Mouse (Mus musculus) stomach, embryonic 14.5 days (tissue): ENCODE results near the gene Thsd7b. TPM values are rescaled to one million over a fixed set of nuclear protein-coding genes. Genes with fewer than 3 reads are reported as not detected.

ENCODE experiments used
- ATAC-seq: fragments of 200-750 bp; cut with Nextera tagmentation; 2 replicates; pipeline ENCODE4 v1.8.0; 2017; ENCODE audit warnings: low read depth, moderate TSS enrichment; ENCODE audit not compliant: insufficient number of reproducible peaks, insufficient read depth, low FRiP score
- H3K27ac ChIP-seq: fragments of 300-500 bp; sonication (generic); 2 replicates; pipeline ENCODE4 v1.5.1; 2014; ENCODE audit warnings: mild to moderate bottlenecking, low read length, moderate library complexity, mixed read lengths
- H3K27me3 ChIP-seq: fragments of 300-500 bp; sonication (generic); 2 replicates; pipeline ENCODE4 v1.6.1; 2014; ENCODE audit warnings: low read length, control low read depth, mixed read lengths; ENCODE audit not compliant: control insufficient read depth, insufficient read depth
- H3K36me3 ChIP-seq: fragments of 300-500 bp; sonication (generic); 2 replicates; pipeline ENCODE4 v1.6.1; 2014; ENCODE audit warnings: mild to moderate bottlenecking, control low read depth, low read length, moderate library complexity, mixed read lengths; ENCODE audit not compliant: control insufficient read depth, insufficient read depth
- H3K4me1 ChIP-seq: fragments of 300-500 bp; sonication (generic); 2 replicates; pipeline ENCODE4 v1.6.1; 2014; ENCODE audit warnings: low read length, control low read depth, mixed read lengths; ENCODE audit not compliant: control insufficient read depth, insufficient read depth
- H3K4me2 ChIP-seq: fragments of 300-500 bp; sonication (generic); replicated peaks from 2 replicates; pipeline ENCODE4 v1.6.1; 2014; ENCODE audit warnings: low read depth, low read length, control low read depth
- H3K4me3 ChIP-seq: fragments of 300-500 bp; sonication (generic); 2 replicates; pipeline ENCODE4 v1.5.1; 2014; ENCODE audit warnings: low read depth, low read length, control low read depth
- H3K9ac ChIP-seq: fragments of 300-500 bp; sonication (generic); replicated peaks from 2 replicates; pipeline ENCODE4 v1.6.1; 2014; ENCODE audit warnings: low read depth, mild to moderate bottlenecking, control low read depth, low read length, moderate library complexity, mixed read lengths
- H3K9me3 ChIP-seq: fragments of 300-500 bp; sonication (generic); 2 replicates; pipeline ENCODE4 v1.6.1; 2016; ENCODE audit warnings: low read depth, low read length, control low read depth; ENCODE audit not compliant: control insufficient read depth
- WGBS: fragments of 180-500 bp; shearing (Covaris S2); extraction: QIAGEN DNeasy Blood & Tissue Kit; methylation state at CpG from one replicate; pipeline ENCODE4 v1.1.7; 2014; 5-methylcytosine and 5-hydroxymethylcytosine counted together
- polyA plus RNA-seq: library from polyadenylated mRNA; unstranded; fragments of >200 nt; fragmentation: Nextera tagmentation; extraction: Ambion mirVana; gene quantifications from 2 replicates; pipeline ENCODE4 v1.2.1, GENCODE M21; 2014

Gene Thsd7b
- polyA plus RNA-seq, 1 experiment from 2014 or later: 2.5 TPM

- 83% methylated on average over 1 of the region's 1 CpGs for WGBS
Measured at GRCm38 (mm10) chr1:129705701-129706100, 432.6 kb downstream of the Thsd7b start.

DNA sequence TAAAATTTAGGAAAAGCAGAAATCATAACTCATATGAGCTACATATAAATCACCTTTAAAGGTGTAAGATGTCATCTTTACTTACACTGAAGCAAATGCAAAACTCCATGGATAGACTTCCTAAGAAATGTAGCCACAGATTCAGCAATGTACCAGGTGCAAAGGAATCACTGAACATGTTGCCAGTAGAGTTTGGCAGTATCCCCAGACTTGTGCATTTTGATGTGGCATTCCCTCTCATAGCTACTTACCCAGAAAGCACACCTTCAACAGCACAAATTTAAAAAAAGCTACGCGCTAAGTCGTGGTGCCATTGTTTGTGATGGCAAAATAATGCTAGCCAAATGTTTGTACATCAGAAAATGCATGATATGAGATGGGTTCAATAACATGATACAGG is 439.6 kb downstream of the Thsd7b start:
- WGBS: 92% methylated on average over 3 of the region's 3 CpGs
- Histone ChIP-seq H3K4me1 (no peaks in the 10 kb centered on the region), H3K9me3 (no peaks in the 10 kb centered on the region), H3K9ac (no peak overlapping the region), H3K27ac (no peak overlapping the region), H3K4me3 (no peak overlapping the region), H3K36me3 (no peaks in the 10 kb centered on the region), H3K27me3 (no peaks in the 10 kb centered on the region), H3K4me2 (no peak overlapping the region)
- no peak for ATAC-seq

More at GRCm38 (mm10) chr1:129705701-129706100, 432.6 kb downstream of the Thsd7b start:
- no peak overlapping the region for H3K4me3 ChIP-seq
- H3K9me3 ChIP-seq: no peaks in the 10 kb centered on the region
- H3K9ac ChIP-seq: no peak overlapping the region
- no peak overlapping the region for H3K27ac ChIP-seq
- H3K4me1 ChIP-seq: no peaks in the 10 kb centered on the region
- no peaks in the 10 kb centered on the region for H3K36me3 ChIP-seq
- no peak for ATAC-seq
- H3K27me3 ChIP-seq: no peaks in the 10 kb centered on the region
- no peak overlapping the region for H3K4me2 ChIP-seq

- H3K4me2 ChIP-seq: no peak overlapping the region
- H3K27ac ChIP-seq: no peak overlapping the region
- H3K4me1 ChIP-seq: no peaks in the 10 kb centered on the region
- ATAC-seq: no peak
- 75% methylated on average over 3 of the region's 3 CpGs for WGBS
- H3K36me3 ChIP-seq: no peaks in the 10 kb centered on the region
- no peaks in the 10 kb centered on the region for H3K27me3 ChIP-seq
- no peak overlapping the region for H3K9ac ChIP-seq
- no peak overlapping the region for H3K4me3 ChIP-seq
- H3K9me3 ChIP-seq: no peaks in the 10 kb centered on the region
Measured at GRCm38 (mm10) chr1:129713571-129713970, 440.5 kb downstream of the Thsd7b start.

- no peak overlapping the region for H3K27ac ChIP-seq
- no peaks in the 10 kb centered on the region for H3K27me3 ChIP-seq
- no peaks in the 10 kb centered on the region for H3K4me1 ChIP-seq
- no peak overlapping the region for H3K4me2 ChIP-seq
- ATAC-seq: no peak
- no peaks in the 10 kb centered on the region for H3K36me3 ChIP-seq
- no peaks in the 10 kb centered on the region for H3K9me3 ChIP-seq
- H3K9ac ChIP-seq: no peak overlapping the region
- no peak overlapping the region for H3K4me3 ChIP-seq
Measured at GRCm38 (mm10) chr1:129719592-129719991, 446.5 kb downstream of the Thsd7b start.

GRCm38 (mm10) chr1:129731991-129732390 is 458.9 kb downstream of the Thsd7b start:
- Histone ChIP-seq H3K27me3 (no peaks in the 10 kb centered on the region), H3K4me3 (no peak overlapping the region), H3K4me1 (no peaks in the 10 kb centered on the region), H3K27ac (no peak overlapping the region), H3K9me3 (no peaks in the 10 kb centered on the region), H3K9ac (no peak overlapping the region), H3K4me2 (no peak overlapping the region), H3K36me3 (no peaks in the 10 kb centered on the region)
- 81% methylated on average over 2 of the region's 2 CpGs for WGBS
- ATAC-seq: no peak

- ATAC-seq: no peak
- H3K4me3 ChIP-seq: no peak overlapping the region
- H3K9me3 ChIP-seq: no peaks in the 10 kb centered on the region
- WGBS: 66% methylated on average over 3 of the region's 3 CpGs
- H3K4me2 ChIP-seq: no peak overlapping the region
- H3K4me1 ChIP-seq: no peaks in the 10 kb centered on the region
- H3K36me3 ChIP-seq: no peaks in the 10 kb centered on the region
- no peaks in the 10 kb centered on the region for H3K27me3 ChIP-seq
- no peak overlapping the region for H3K9ac ChIP-seq
- H3K27ac ChIP-seq: no peak overlapping the region
Measured at GRCm38 (mm10) chr1:129747595-129747994, 474.5 kb downstream of the Thsd7b start.

GRCm38 (mm10) chr1:129756548-129757240 is 483.6 kb downstream of the Thsd7b start:
- no peaks in the 10 kb centered on the region for H3K36me3 ChIP-seq
- no peak overlapping the region for H3K4me2 ChIP-seq
- H3K9me3 ChIP-seq: no peaks in the 10 kb centered on the region
- H3K4me3 ChIP-seq: no peak overlapping the region
- WGBS: 72% methylated on average over 1 of the region's 1 CpGs
- H3K27me3 ChIP-seq: no peaks in the 10 kb centered on the region
- ATAC-seq: no peak
- H3K9ac ChIP-seq: no peak overlapping the region
- H3K27ac ChIP-seq: no peak overlapping the region
- no peaks in the 10 kb centered on the region for H3K4me1 ChIP-seq

GRCm38 (mm10) chr1:129759003-129759402 is 485.9 kb downstream of the Thsd7b start:
- Histone ChIP-seq H3K4me3 (no peak overlapping the region), H3K4me2 (no peak overlapping the region), H3K9me3 (no peaks in the 10 kb centered on the region), H3K27me3 (no peaks in the 10 kb centered on the region), H3K9ac (no peak overlapping the region), H3K36me3 (no peaks in the 10 kb centered on the region), H3K27ac (no peak overlapping the region), H3K4me1 (no peaks in the 10 kb centered on the region)
- no peak for ATAC-seq
- 70% methylated on average over 1 of the region's 1 CpGs for WGBS

GRCm38 (mm10) chr1:129761234-129761633 is 488.1 kb downstream of the Thsd7b start:
- Histone ChIP-seq H3K4me2 (no peak overlapping the region), H3K27ac (no peak overlapping the region), H3K9ac (no peak overlapping the region), H3K4me3 (no peak overlapping the region), H3K9me3 (no peaks in the 10 kb centered on the region), H3K36me3 (no peaks in the 10 kb centered on the region), H3K27me3 (no peaks in the 10 kb centered on the region), H3K4me1 (no peaks in the 10 kb centered on the region)
- WGBS: 88% methylated on average over 1 of the region's 1 CpGs
- ATAC-seq: no peak
